Mouse (Mus musculus) testis, adult 2 months (tissue): ENCODE data around the gene Perm1. TPM values are rescaled to one million over a fixed set of nuclear protein-coding genes. Genes with fewer than 3 reads are reported as not detected.

Experiments
- H3K27ac ChIP-seq: fragments of 200-500 bp; 2 replicates; pipeline ENCODE4 v1.5.1; 2012; ENCODE audit warnings: low read depth, low read length; ENCODE audit not compliant: control insufficient read depth, insufficient read depth
- H3K27me3 ChIP-seq: fragments of 200-500 bp; 2 replicates; pipeline ENCODE4 v1.6.1; 2012; ENCODE audit warnings: mild to moderate bottlenecking, low read length, moderate library complexity; ENCODE audit not compliant: control insufficient read depth, insufficient read depth
- H3K36me3 ChIP-seq: fragments of 200-500 bp; 2 replicates; pipeline ENCODE4 v1.6.1; 2012; ENCODE audit warnings: mild to moderate bottlenecking, low read length; ENCODE audit not compliant: control insufficient read depth, insufficient read depth
- H3K4me1 ChIP-seq: fragments of 200-500 bp; 2 replicates; pipeline ENCODE4 v1.6.1; 2012; ENCODE audit warnings: low read length; ENCODE audit not compliant: control insufficient read depth, insufficient read depth
- H3K4me3 ChIP-seq: fragments of 200-500 bp; 2 replicates; pipeline ENCODE4 v1.5.1; 2012; ENCODE audit warnings: low read depth, mild to moderate bottlenecking, low read length, moderate library complexity, mixed read lengths; ENCODE audit not compliant: control insufficient read depth
- CTCF ChIP-seq: fragments of 200-500 bp; IDR thresholded peaks from 2 replicates; pipeline ENCODE4 v1.5.1; 2012; ENCODE audit warnings: low read depth, mild to moderate bottlenecking, inconsistent platforms, low read length, moderate library complexity; ENCODE audit not compliant: control insufficient read depth, insufficient read depth, insufficient replicate concordance
- POLR2A ChIP-seq: fragments of 200-500 bp; IDR thresholded peaks from 2 replicates; pipeline ENCODE4 v1.6.1; 2012; ENCODE audit warnings: low read depth, mild to moderate bottlenecking, inconsistent platforms, low read length, moderate library complexity; ENCODE audit not compliant: control insufficient read depth
- polyA plus RNA-seq: library from polyadenylated mRNA; depleted of rRNA; stranded (reverse); fragments of >200 nt; gene quantifications from 2 replicates; pipeline ENCODE4 v1.2.3, GENCODE M21; 2012

Perm1 gene
- polyA plus RNA-seq, 1 experiment: not detected

DNA sequence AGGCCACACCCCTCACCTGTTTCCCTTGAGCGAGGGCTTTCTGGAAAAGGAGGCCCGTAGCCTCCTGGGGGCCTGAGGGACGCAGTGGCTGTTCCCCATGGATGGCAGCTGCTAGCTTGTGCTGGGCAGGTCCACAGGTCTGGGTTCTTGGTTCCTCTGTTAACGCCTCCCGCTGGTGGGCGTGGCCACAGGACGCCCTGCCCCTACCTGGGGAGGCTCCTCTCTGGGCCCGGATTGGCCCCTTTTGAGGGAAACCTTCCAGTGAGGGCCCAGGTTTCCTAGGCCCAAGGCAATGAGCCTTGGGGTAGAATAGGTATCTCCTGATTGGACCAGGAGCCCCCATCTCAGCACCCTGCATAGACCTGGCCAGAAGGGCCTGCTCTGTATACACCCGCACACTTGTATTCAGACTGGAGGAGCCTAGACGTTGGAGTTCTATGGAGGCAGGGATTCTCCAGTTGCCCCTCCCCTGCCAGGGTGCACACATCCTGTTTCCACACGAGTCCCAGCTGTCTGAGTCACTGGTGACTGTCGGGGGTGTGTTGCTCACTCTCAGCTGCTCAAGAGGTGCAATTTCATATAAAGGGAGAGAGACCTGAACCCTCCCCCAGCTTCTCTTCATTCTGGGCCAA is 12.8 kb downstream of the Perm1 start:
- peak overlapping the region; percentile 74 for H3K4me3 ChIP-seq
- no peaks in the 10 kb centered on the region for H3K36me3 ChIP-seq
- H3K4me1 ChIP-seq: peaks cover 14% of the 10 kb centered on the region
- H3K27me3 ChIP-seq: no peaks in the 10 kb centered on the region
- TF ChIP-seq POLR2A (no peak), CTCF (no peak)
- peak overlapping the region; percentile 19 for H3K27ac ChIP-seq

DNA sequence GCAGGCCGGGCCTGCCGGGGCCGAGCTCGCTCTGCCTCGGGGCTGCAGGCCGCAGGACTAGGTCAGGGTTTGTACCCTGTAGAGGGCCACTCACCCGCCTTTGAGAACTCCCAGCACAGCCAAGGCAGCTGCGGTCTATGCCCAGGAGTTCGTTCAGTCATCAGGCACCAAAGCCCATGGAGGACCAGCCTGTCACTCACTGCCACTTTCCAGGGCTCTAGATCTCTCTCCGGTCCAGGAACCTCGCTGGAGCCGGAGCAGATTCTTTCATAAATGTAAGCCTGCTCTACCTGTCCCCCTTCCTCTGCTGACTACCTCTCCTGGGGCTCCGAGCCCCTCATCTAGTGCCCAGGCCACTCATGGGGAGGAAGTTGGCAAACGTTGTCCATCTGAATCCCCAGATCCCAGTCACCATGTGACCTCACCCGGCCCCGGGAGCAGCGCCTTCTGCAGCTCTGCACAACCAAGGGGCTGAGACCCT is 18.4 kb downstream of the Perm1 start:
- no peak overlapping the region for H3K27ac ChIP-seq
- TF ChIP-seq CTCF: no peak
- TF ChIP-seq POLR2A: no peak
- no peaks in the 10 kb centered on the region for H3K36me3 ChIP-seq
- H3K27me3 ChIP-seq: no peaks in the 10 kb centered on the region
- H3K4me1 ChIP-seq: peaks cover 10% of the 10 kb centered on the region
- H3K4me3 ChIP-seq: peak overlapping the region; percentile 70

DNA sequence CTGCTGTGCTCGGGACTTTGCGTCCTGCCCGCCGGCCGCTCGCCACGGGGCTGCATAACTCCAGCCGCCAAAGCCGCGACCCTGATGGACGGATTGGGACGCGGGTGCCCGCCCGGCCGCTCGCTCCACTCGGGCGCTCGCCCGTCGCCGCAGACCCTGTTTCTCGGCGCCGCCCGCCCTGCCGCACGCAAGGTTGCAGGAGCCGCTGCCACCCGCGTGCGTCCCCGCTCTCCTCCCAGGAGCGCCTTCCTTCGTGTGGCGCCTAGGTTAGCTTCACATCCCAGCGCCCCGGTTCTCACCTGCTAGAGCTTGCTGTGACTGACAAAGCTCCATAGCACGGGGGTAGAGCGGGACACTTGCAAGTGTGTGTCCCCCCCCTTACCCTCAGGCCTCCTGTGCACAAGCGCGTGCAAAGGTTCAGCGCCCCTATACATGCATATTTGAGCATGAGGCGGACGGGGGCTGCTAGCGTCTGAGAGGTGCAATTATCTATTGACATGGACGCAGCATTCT is 19.1 kb downstream of the Perm1 start, which contains the start of gene Plekhn1:
TSS of gene Plekhn1 (minus strand) at position 157 of the 513 bp plus-strand sequence.
- H3K4me1 ChIP-seq: peaks cover 10% of the 10 kb centered on the region
- H3K4me3 ChIP-seq: peak within 1 kb of the TSS; percentile 83
- H3K27me3 ChIP-seq: no peaks in the 10 kb centered on the region
- H3K27ac ChIP-seq: no peak within 1 kb of the TSS
- TF ChIP-seq POLR2A (no peak), CTCF (no peak)
- no peaks in the 10 kb centered on the region for H3K36me3 ChIP-seq

DNA sequence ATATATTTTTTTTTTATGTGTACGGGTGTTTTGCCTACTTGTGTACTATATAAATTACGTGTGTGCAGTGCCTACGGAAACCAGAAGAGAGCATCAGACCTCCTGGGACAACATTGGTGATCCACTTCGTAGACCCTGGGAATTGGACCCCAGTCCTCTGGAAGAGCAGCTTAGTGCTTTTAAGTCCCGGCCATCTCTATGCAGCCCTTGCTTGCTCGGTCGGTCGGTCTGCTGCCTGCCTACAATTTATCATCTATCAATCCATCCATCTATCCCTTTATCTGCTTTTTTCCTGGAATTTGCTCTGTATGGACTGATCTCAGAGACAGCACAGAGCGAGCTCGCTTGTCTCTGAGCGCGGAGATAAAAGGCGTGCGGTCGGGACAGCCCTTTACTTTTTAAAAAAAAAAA is 19.7 kb downstream of the Perm1 start:
- H3K4me3 ChIP-seq: peak overlapping the region; percentile 59
- peaks cover 10% of the 10 kb centered on the region for H3K4me1 ChIP-seq
- H3K27ac ChIP-seq: no peak overlapping the region
- H3K27me3 ChIP-seq: no peaks in the 10 kb centered on the region
- no peaks in the 10 kb centered on the region for H3K36me3 ChIP-seq
- no peak for TF ChIP-seq CTCF
- no peak for TF ChIP-seq POLR2A

DNA sequence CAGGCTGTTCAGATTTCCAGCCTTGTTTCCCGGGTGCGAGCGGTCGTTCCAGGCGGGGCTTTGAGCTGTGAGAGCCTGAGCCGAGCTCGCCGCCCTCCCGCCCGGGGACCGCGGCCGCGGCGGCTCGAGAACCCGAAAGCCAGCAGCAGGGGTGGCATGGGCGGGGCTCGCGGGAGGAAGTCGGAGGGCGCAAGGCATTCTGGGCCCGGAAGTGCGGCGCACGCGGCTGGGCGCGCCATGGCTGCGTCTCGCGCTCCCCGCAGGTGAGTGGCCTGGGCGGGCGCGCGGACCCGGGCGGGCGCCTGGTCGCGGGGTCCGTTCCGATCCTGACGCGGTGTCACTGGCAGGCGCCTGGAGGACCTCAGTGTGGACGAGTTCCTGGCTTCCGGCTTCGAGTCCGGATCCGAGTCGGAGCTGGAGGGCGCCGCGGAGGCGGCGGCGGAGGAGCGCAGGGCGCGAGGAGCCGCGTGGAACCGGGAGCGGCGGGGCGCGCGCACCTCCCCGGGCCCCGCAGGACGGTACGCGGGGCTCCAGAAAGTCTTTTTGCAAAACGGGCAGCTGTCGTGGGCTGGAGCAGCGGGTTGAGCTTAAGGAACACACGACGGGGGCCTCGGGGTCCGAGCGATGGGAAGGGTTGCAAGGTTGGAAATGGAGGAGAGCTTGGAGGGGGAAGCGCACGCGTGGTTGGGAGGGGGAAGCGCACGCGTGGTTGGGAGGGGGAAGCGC is 20.3 kb downstream of the Perm1 start, which contains the start of gene Noc2l:
TSS of gene Noc2l (plus strand) at position 203 of the 726 bp plus-strand sequence.
- peak within 1 kb of the TSS; percentile 92 for H3K4me3 ChIP-seq
- peak; percentile 63 for TF ChIP-seq POLR2A
- no peak for TF ChIP-seq CTCF
- peaks cover 10% of the 10 kb centered on the region for H3K4me1 ChIP-seq
- no peak within 1 kb of the TSS for H3K27ac ChIP-seq
- H3K36me3 ChIP-seq: no peaks in the 10 kb centered on the region
- no peaks in the 10 kb centered on the region for H3K27me3 ChIP-seq

DNA sequence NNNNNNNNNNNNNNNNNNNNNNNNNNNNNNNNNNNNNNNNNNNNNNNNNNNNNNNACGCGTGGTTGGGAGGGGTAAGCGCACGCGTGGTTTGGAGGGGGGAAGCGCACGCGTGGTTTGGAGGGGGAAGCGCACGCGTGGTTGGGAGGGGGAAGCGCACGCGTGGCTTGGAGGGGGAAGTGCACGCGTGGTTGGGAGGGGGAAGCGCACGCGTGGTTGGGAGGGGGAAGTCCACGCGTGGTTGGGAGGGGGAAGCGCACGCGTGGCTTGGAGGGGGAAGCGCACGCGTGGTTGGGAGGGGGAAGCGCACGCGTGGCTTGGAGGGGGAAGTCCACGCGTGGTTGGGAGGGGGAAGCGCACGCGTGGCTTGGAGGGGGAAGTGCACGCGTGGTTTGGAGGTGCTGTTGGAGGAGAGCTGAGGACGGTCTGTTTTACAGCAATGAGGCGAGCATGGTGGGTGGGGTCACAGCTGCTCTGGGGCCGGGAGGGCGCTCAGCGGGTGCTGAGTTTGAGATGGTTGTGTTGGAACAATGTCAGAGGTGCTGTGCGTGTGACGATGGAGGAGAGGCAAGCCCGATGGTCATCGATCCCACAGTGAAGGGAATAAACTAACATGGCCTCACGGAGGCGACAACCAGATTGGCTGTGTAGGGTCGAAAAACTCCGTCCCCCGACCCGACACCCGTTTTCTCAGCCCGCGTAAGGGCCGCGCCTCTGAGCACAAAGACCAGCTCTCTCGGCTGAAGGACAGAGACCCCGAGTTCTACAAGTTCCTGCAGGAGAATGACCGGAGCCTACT is 21.2 kb downstream of the Perm1 start:
- Histone ChIP-seq H3K4me3 (no peak overlapping the region), H3K27me3 (no peaks in the 10 kb centered on the region), H3K4me1 (peaks cover 10% of the 10 kb centered on the region), H3K36me3 (no peaks in the 10 kb centered on the region), H3K27ac (no peak overlapping the region)
- TF ChIP-seq CTCF: no peak
- TF ChIP-seq POLR2A: no peak

DNA sequence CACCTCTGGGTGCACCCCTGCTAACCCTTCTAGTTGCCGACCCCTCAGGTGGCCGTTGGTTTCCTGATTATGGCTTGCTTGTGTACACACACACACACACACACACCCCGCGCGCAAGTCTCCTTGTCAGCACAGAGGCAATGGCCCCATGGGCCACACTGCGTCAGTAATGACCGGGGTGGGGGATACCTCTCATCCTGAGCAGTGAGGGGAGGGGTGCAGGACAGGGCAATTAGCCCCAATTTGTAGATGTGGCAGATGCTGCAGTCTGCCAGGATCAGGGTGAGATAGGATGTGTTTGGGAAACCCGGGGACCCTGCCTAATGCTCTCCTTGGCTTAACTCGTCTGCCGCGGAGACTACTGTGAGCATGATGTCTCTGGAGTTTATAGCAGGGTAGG is 33.9 kb downstream of the Perm1 start:
- H3K27me3 ChIP-seq: no peaks in the 10 kb centered on the region
- H3K4me3 ChIP-seq: no peak overlapping the region
- no peaks in the 10 kb centered on the region for H3K36me3 ChIP-seq
- H3K4me1 ChIP-seq: no peaks in the 10 kb centered on the region
- TF ChIP-seq CTCF (no peak), POLR2A (no peak)
- no peak overlapping the region for H3K27ac ChIP-seq
